8 mouse cellular contexts compared by ENCODE assay signal in the genomic region with DNA sequence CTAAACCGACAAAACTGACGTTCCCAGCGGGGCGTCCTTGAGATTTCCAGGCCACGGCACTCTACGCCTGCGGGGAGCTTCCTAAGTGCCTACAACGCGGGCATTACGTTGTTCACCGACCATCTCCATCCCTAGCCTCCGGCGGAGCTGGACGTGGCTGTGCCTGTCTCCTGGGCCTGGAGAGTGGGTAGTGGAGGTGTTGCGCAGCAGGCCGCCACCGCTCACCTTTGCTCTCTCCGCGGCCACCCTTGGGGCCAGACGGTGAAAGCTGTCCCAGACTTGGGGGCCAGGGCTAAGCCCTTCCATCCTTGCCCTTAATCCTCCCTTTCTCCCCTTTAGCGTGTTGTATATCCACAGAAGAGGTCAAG. TPM values are rescaled to one million over a fixed set of nuclear protein-coding genes. Genes with fewer than 3 reads are reported as not detected.
DNase-seq lines count a peak whose midpoint lies in the region; ATAC-seq and TF ChIP-seq lines count a peak whose summit lies in the region.

No protein-coding gene starts in this region.

- no peak for TF ChIP-seq RAD21 in MEL (IDR thresholded peaks at IDR 0.05; ENCODE audit: low read depth, low read length)

- WGBS in heart, embryonic 14.5 days = under 1% methylated on average over 21 of the region's 21 CpGs
- under 1% methylated on average over 21 of the region's 21 CpGs for WGBS in forebrain, embryonic 15.5 days
- WGBS in liver, embryonic 13.5 days (ENCODE audit: insufficient replicate concordance) = under 1% methylated on average over 21 of the region's 21 CpGs
- under 1% methylated on average over 20 of the region's 21 CpGs for WGBS in stomach, postnatal 0 days

- no peak for TF ChIP-seq CTCF in MEL (IDR thresholded peaks at IDR 0.05 in 2 of 3, conservative IDR thresholded peaks at IDR 0.05 in 1 of 3; ENCODE audit: control insufficient read depth in 1 of 3, insufficient read depth in 1 of 3, low read depth in 2 of 3, low read length in 3 of 3, poor library complexity in 1 of 3, severe bottlenecking in 1 of 3)
- no peak for TF ChIP-seq CTCF in stomach, postnatal 0 days (IDR thresholded peaks at IDR 0.05; ENCODE audit: low read depth)

- H3K79me2 ChIP-seq in MEL (ENCODE audit: control insufficient read depth, insufficient read depth, low read length, poor library complexity) = no peaks in the 10 kb centered on the region; the same call in 1 of the 2 replicates

- TF ChIP-seq POLR2A in MEL (IDR thresholded peaks at IDR 0.05; ENCODE audit: control insufficient read depth in 1 of 2, insufficient read depth in 1 of 2, low read depth in 1 of 2, low read length in 2 of 2, poor library complexity in 1 of 2) = no peak

- H3K9ac ChIP-seq in heart, embryonic 14.5 days (ENCODE audit: low read length) = peak overlapping the region; percentile 91
- H3K9ac ChIP-seq in MEL (ENCODE audit: control insufficient read depth, low read depth, low read length, poor library complexity, severe bottlenecking) = peak overlapping the region; percentile 83
- H3K9ac ChIP-seq in forebrain, embryonic 15.5 days (replicated peaks) = peak overlapping the region; percentile 85
- peak overlapping the region; percentile 90 for H3K9ac ChIP-seq in liver, embryonic 13.5 days
- H3K9ac ChIP-seq in stomach, postnatal 0 days (ENCODE audit: low read length) = peak overlapping the region; percentile 78

- H3K27ac ChIP-seq in heart, embryonic 14.5 days (replicated peaks in 1 of 2; ENCODE audit: control insufficient read depth in 1 of 2, insufficient read depth in 1 of 2, low read depth in 2 of 2, low read length in 2 of 2) = peak overlapping the region; percentile 94 to 97
- peak overlapping the region; percentile 91 for H3K27ac ChIP-seq in MEL (ENCODE audit: control insufficient read depth, low read depth, low read length)
- H3K27ac ChIP-seq in forebrain, embryonic 15.5 days (replicated peaks) = peak overlapping the region; percentile 98
- peak overlapping the region; percentile 96 for H3K27ac ChIP-seq in liver, embryonic 13.5 days
- H3K27ac ChIP-seq in stomach, postnatal 0 days (replicated peaks) = peak overlapping the region; percentile 99

- peaks cover 16% of the 10 kb centered on the region for H3K36me3 ChIP-seq in heart, embryonic 14.5 days (ENCODE audit: control insufficient read depth, insufficient read depth, low read length)
- H3K36me3 ChIP-seq in MEL (ENCODE audit: control insufficient read depth in 1 of 2, insufficient read depth in 2 of 2, low read length in 2 of 2) = peaks cover 0 to 2% of the 10 kb centered on the region in 2 experiments; a peak in 2 of 4 replicates
- peaks cover 3% of the 10 kb centered on the region for H3K36me3 ChIP-seq in forebrain, embryonic 15.5 days
- peaks cover 5% of the 10 kb centered on the region for H3K36me3 ChIP-seq in liver, embryonic 13.5 days
- H3K36me3 ChIP-seq in stomach, postnatal 0 days (ENCODE audit: control insufficient read depth, insufficient read depth, low read length) = no peaks in the 10 kb centered on the region

- ATAC-seq in heart, embryonic 14.5 days (ENCODE audit: insufficient number of reproducible peaks, insufficient read depth, low FRiP score, low read depth) = peak; percentile 62
- peak; percentile 77 for ATAC-seq in forebrain, embryonic 15.5 days (replicated peaks)
- peak; percentile 63 for ATAC-seq in liver, embryonic 13.5 days (ENCODE audit: low read depth)
- peak; percentile 49 for ATAC-seq in stomach, postnatal 0 days (ENCODE audit: low FRiP score, low TSS enrichment)

- H3K27me3 ChIP-seq in heart, embryonic 14.5 days (ENCODE audit: control insufficient read depth, insufficient read depth, low read length) = no peaks in the 10 kb centered on the region
- no peaks in the 10 kb centered on the region for H3K27me3 ChIP-seq in MEL (ENCODE audit: control insufficient read depth in 1 of 2, insufficient read depth in 2 of 2, low read length in 2 of 2)
- H3K27me3 ChIP-seq in forebrain, embryonic 15.5 days = no peaks in the 10 kb centered on the region
- H3K27me3 ChIP-seq in liver, embryonic 13.5 days = no peaks in the 10 kb centered on the region
- H3K27me3 ChIP-seq in stomach, postnatal 0 days (ENCODE audit: control insufficient read depth, insufficient read depth, low read length) = no peaks in the 10 kb centered on the region

- no peaks in the 10 kb centered on the region for H3K9me3 ChIP-seq in heart, embryonic 14.5 days (ENCODE audit: control insufficient read depth, low read length)
- H3K9me3 ChIP-seq in MEL (replicated peaks; ENCODE audit: insufficient read depth, low read length) = no peaks in the 10 kb centered on the region
- H3K9me3 ChIP-seq in forebrain, embryonic 15.5 days = no peaks in the 10 kb centered on the region
- H3K9me3 ChIP-seq in liver, embryonic 13.5 days (replicated peaks) = no peaks in the 10 kb centered on the region
- no peaks in the 10 kb centered on the region for H3K9me3 ChIP-seq in stomach, postnatal 0 days (ENCODE audit: control insufficient read depth, low read length)

- no peak for TF ChIP-seq EP300 in MEL (IDR thresholded peaks at IDR 0.05; ENCODE audit: low read depth in 1 of 2, low read length in 2 of 2)
- TF ChIP-seq EP300 in stomach, postnatal 0 days (optimal IDR thresholded peaks at IDR 0.05) = no peak

- H3K4me3 ChIP-seq in heart, embryonic 14.5 days (ENCODE audit: control insufficient read depth in 1 of 2, insufficient read depth in 1 of 2, low read depth in 1 of 2, low read length in 2 of 2) = peak overlapping the region; percentile 56 to 68
- peak overlapping the region; percentile 60 to 91 for H3K4me3 ChIP-seq in MEL (ENCODE audit: control insufficient read depth in 1 of 2, insufficient read depth in 1 of 2, low read depth in 2 of 2, low read length in 2 of 2)
- peak overlapping the region; percentile 91 for H3K4me3 ChIP-seq in forebrain, embryonic 15.5 days
- H3K4me3 ChIP-seq in liver, embryonic 13.5 days (replicated peaks) = peak overlapping the region; percentile 78
- H3K4me3 ChIP-seq in stomach, postnatal 0 days (ENCODE audit: low read depth, low read length) = peak overlapping the region; percentile 49

- H3K4me2 ChIP-seq in heart, embryonic 14.5 days (ENCODE audit: low read length) = peak overlapping the region; percentile 90
- H3K4me2 ChIP-seq in forebrain, embryonic 15.5 days (replicated peaks) = peak overlapping the region; percentile 99
- peak overlapping the region; percentile 99 for H3K4me2 ChIP-seq in liver, embryonic 13.5 days
- H3K4me2 ChIP-seq in stomach, postnatal 0 days (replicated peaks; ENCODE audit: low read depth) = peak overlapping the region; percentile 98

- no peaks in the 10 kb centered on the region for H3K4me1 ChIP-seq in heart, embryonic 14.5 days (ENCODE audit: control insufficient read depth in 2 of 2, insufficient read depth in 2 of 2, low read length in 2 of 2)
- H3K4me1 ChIP-seq in MEL (ENCODE audit: control insufficient read depth in 1 of 2, insufficient read depth in 2 of 2, low read length in 2 of 2) = peaks cover 2 to 4% of the 10 kb centered on the region in 2 experiments; a peak in 1 of 4 replicates
- peaks cover 16% of the 10 kb centered on the region; the same call in 1 of the 2 replicates for H3K4me1 ChIP-seq in forebrain, embryonic 15.5 days
- H3K4me1 ChIP-seq in liver, embryonic 13.5 days (replicated peaks) = peaks cover 13% of the 10 kb centered on the region
- no peaks in the 10 kb centered on the region for H3K4me1 ChIP-seq in stomach, postnatal 0 days (replicated peaks; ENCODE audit: control insufficient read depth, insufficient read depth)

- no peak for DNase-seq in heart, adult 18-20 months
- no peak for DNase-seq in MEL (ENCODE audit: low read depth, low spot score)
- no peak for DNase-seq in liver, embryonic 13.5 days
- no peak for DNase-seq in stomach, postnatal 0 days (ENCODE audit: low spot score)
- DNase-seq in adrenal gland, adult 2 months = no peak
- DNase-seq in gastrocnemius, postnatal 25 days = no peak

TF ChIP-seq in MEL, 35 proteins besides CTCF, POLR2A, EP300 and RAD21:
- no peak for TF ChIP-seq KAT2A (conservative IDR thresholded peaks at IDR 0.05; ENCODE audit: low read depth, low read length)
- TF ChIP-seq ETS1 (IDR thresholded peaks at IDR 0.05; ENCODE audit: low read depth, low read length) = no peak
- TF ChIP-seq MYC (IDR thresholded peaks at IDR 0.05; ENCODE audit: low read depth, low read length) = peak; percentile 15

RNA-seq across cellular contexts. Expression of a gene that starts 0.4 kb away (rescaled TPM):
- polyA plus RNA-seq in heart, embryonic 14.5 days (2014; fragmentation: Nextera tagmentation; extraction: Ambion mirVana) = 23.1 and 25.5 TPM in 2 replicates
- total RNA-seq in heart, adult 18-20 months (2021) = 10 to 100 TPM; 27.9 to 28.0 TPM
- total RNA-seq in MEL (2012; rRNA removed) = 6.0 and 6.3 TPM in 2 replicates
- polyA plus RNA-seq in MEL (2012; ENCODE audit: insufficient read depth in 1 of 2, insufficient read length in 2 of 2, low read depth in 1 of 2, low replicate concordance in 2 of 2, missing spikeins in 1 of 2) = 1 to 10 TPM in 1 of 2 experiments, not detected in 1; 6.5 TPM
- polyA plus RNA-seq in forebrain, embryonic 15.5 days (2015; fragmentation: Nextera tagmentation; extraction: Ambion mirVana) = 75.1 and 75.3 TPM in 2 replicates
- polyA plus RNA-seq in liver, embryonic 13.5 days (2015; fragmentation: Nextera tagmentation; extraction: Ambion mirVana) = 14.4 and 17.5 TPM in 2 replicates
- polyA plus RNA-seq in stomach, postnatal 0 days (2015; fragmentation: Nextera tagmentation; extraction: Ambion mirVana) = 27.8 and 32.9 TPM in 2 replicates
- total RNA-seq in adrenal gland, adult 2 months (2021) = 10 to 100 TPM; 79.4 to 82.5 TPM
- polyA plus RNA-seq in adrenal gland, adult 2 months (2012; rRNA removed) = 9.4 and 12.1 TPM in 2 replicates
- total RNA-seq in gastrocnemius, postnatal 25 days (2021) = 10 to 100 TPM; 24.9 to 26.3 TPM

RNA-seq across cellular contexts. Expression of a gene that starts 28.3 kb away (rescaled TPM):
- 28.0 and 34.0 TPM in 2 replicates for polyA plus RNA-seq in heart, embryonic 14.5 days (2014; fragmentation: Nextera tagmentation; extraction: Ambion mirVana)
- total RNA-seq in heart, adult 18-20 months (2021) = 10 to 100 TPM; 20.2 to 25.1 TPM
- 31.9 and 41.0 TPM in 2 replicates for total RNA-seq in MEL (2012; rRNA removed)
- polyA plus RNA-seq in MEL (2012; ENCODE audit: insufficient read depth in 1 of 2, insufficient read length in 2 of 2, low read depth in 1 of 2, low replicate concordance in 2 of 2, missing spikeins in 1 of 2) = 10 to 100 TPM in 1 of 2 experiments, not detected in 1; 69.8 TPM
- 57.7 and 58.1 TPM in 2 replicates for polyA plus RNA-seq in forebrain, embryonic 15.5 days (2015; fragmentation: Nextera tagmentation; extraction: Ambion mirVana)
- 16.2 and 21.1 TPM in 2 replicates for polyA plus RNA-seq in liver, embryonic 13.5 days (2015; fragmentation: Nextera tagmentation; extraction: Ambion mirVana)
- 40.7 and 42.4 TPM in 2 replicates for polyA plus RNA-seq in stomach, postnatal 0 days (2015; fragmentation: Nextera tagmentation; extraction: Ambion mirVana)
- 10 to 100 TPM; 64.9 to 91.1 TPM for total RNA-seq in adrenal gland, adult 2 months (2021)
- 71.4 and 90.6 TPM in 2 replicates for polyA plus RNA-seq in adrenal gland, adult 2 months (2012; rRNA removed)
- total RNA-seq in gastrocnemius, postnatal 25 days (2021) = 10 to 100 TPM; 15.2 to 16.0 TPM
